Mouse (Mus musculus): ENCODE data around the gene Akap2. TPM values are rescaled to one million over a fixed set of nuclear protein-coding genes. Genes with fewer than 3 reads are reported as not detected.

The Akap2 gene
- total and polyA plus RNA-seq, 3 experiments, result 1.7 to 7.2 TPM; not detected in 1

GRCm38 (mm10) chr4:57672996-57673906 lies 44.2 kb upstream of the Akap2 start:
- Histone ChIP-seq H3K4me3 (ENCODE audit: control insufficient read depth in 1 of 2, insufficient read depth in 1 of 2, low read depth in 2 of 2, low read length in 2 of 2) (peak overlapping the region; percentile 18 to 25; a peak in 1 of 4 replicates), H3K4me1 (ENCODE audit: control insufficient read depth in 1 of 2, insufficient read depth in 2 of 2, low read length in 2 of 2) (no peaks in the 10 kb centered on the region), H3K27me3 (ENCODE audit: control insufficient read depth in 1 of 2, insufficient read depth in 2 of 2, low read length in 2 of 2) (no peaks in the 10 kb centered on the region), H3K79me2 (ENCODE audit: control insufficient read depth, insufficient read depth, low read length, poor library complexity) (no peaks in the 10 kb centered on the region), H3K27ac (ENCODE audit: control insufficient read depth, low read depth, low read length) (no peak overlapping the region), H3K36me3 (ENCODE audit: control insufficient read depth in 1 of 2, insufficient read depth in 2 of 2, low read length in 2 of 2) (no peaks in the 10 kb centered on the region), H3K9me3 (replicated peaks; ENCODE audit: insufficient read depth, low read length) (no peaks in the 10 kb centered on the region), H3K9ac (ENCODE audit: control insufficient read depth, low read depth, low read length, poor library complexity, severe bottlenecking) (no peak overlapping the region)
- 0 out of 2 replicates have a peak, but pooled peaks have one; percentile 23 for TF ChIP-seq MYC (IDR thresholded peaks at IDR 0.05; ENCODE audit: low read depth, low read length)
- TF ChIP-seq RAD21 (IDR thresholded peaks at IDR 0.05; ENCODE audit: low read depth, low read length), result peak; percentile 76
- TF ChIP-seq E2F4 (IDR thresholded peaks at IDR 0.05; ENCODE audit: borderline replicate concordance, low read depth, low read length), result no peak
- TF ChIP-seq USF1 (IDR thresholded peaks at IDR 0.05; ENCODE audit: low read depth, low read length), result no peak
- TF ChIP-seq CTCF (IDR thresholded peaks at IDR 0.05 in 2 of 3, conservative IDR thresholded peaks at IDR 0.05 in 1 of 3; ENCODE audit: control insufficient read depth in 1 of 3, insufficient read depth in 1 of 3, low read depth in 2 of 3, low read length in 3 of 3, poor library complexity in 1 of 3, severe bottlenecking in 1 of 3), result peak; percentile 86 to 94 (median 87)
- TF ChIP-seq ZC3H11A (IDR thresholded peaks at IDR 0.05; ENCODE audit: low read depth, low read length), result peak; percentile 87
- TF ChIP-seq SMC3 (IDR thresholded peaks at IDR 0.05; ENCODE audit: low read depth, low read length), result peak; percentile 93
- peak; percentile 82 for DNase-seq (ENCODE audit: low read depth, low spot score)

DNA sequence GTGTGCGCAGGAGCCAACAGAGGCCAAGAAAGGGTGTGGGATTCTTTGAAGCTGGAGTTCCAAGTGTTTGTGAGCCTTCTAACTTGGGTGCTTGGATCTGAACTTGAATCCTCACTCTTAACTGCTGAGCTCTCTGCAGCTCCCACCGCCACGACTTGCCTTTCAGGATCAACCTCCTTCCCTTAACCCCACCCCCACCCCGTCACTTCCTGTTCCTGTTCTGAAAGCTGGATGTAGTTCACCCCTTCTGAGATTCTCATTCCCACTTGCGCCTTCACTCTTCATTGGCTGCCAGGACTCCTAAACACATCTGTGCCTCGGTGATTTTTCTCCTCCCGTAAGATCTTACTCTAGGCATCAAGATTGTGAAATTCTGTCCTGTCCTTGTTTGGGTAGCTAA lies 43.1 kb upstream of the Akap2 start:
- TF ChIP-seq MAZ (IDR thresholded peaks at IDR 0.05; ENCODE audit: low read depth, low read length), result no peak
- TF ChIP-seq MYB (IDR thresholded peaks at IDR 0.05; ENCODE audit: low read depth, low read length), result no peak
- no peak for TF ChIP-seq USF1 (IDR thresholded peaks at IDR 0.05; ENCODE audit: low read depth, low read length)
- no peak for TF ChIP-seq TBP (IDR thresholded peaks at IDR 0.05; ENCODE audit: low read depth, low read length)
- no peak for TF ChIP-seq SIN3A (IDR thresholded peaks at IDR 0.05; ENCODE audit: low read length)
- no peak for TF ChIP-seq UBTF (IDR thresholded peaks at IDR 0.05; ENCODE audit: borderline replicate concordance, insufficient read depth, low read depth, low read length)
- TF ChIP-seq MEF2A (IDR thresholded peaks at IDR 0.05; ENCODE audit: extremely low read depth, insufficient replicate concordance, low read depth, low read length, poor library complexity, severe bottlenecking), result no peak
- TF ChIP-seq MYC (IDR thresholded peaks at IDR 0.05; ENCODE audit: low read depth, low read length), result no peak
- no peak overlapping the region for H3K9ac ChIP-seq (ENCODE audit: control insufficient read depth, low read depth, low read length, poor library complexity, severe bottlenecking)
- H3K4me3 ChIP-seq (ENCODE audit: control insufficient read depth in 1 of 2, insufficient read depth in 1 of 2, low read depth in 2 of 2, low read length in 2 of 2), result no peak overlapping the region
- no peaks in the 10 kb centered on the region for H3K79me2 ChIP-seq (ENCODE audit: control insufficient read depth, insufficient read depth, low read length, poor library complexity)
- peak; percentile 14 for DNase-seq (ENCODE audit: low read depth, low spot score)
- H3K9me3 ChIP-seq (replicated peaks; ENCODE audit: insufficient read depth, low read length), result no peaks in the 10 kb centered on the region
- H3K4me1 ChIP-seq (ENCODE audit: control insufficient read depth in 1 of 2, insufficient read depth in 2 of 2, low read length in 2 of 2), result no peaks in the 10 kb centered on the region
- no peak overlapping the region for H3K27ac ChIP-seq (ENCODE audit: control insufficient read depth, low read depth, low read length)
- H3K36me3 ChIP-seq (ENCODE audit: control insufficient read depth in 1 of 2, insufficient read depth in 2 of 2, low read length in 2 of 2), result no peaks in the 10 kb centered on the region
- H3K27me3 ChIP-seq (ENCODE audit: control insufficient read depth in 1 of 2, insufficient read depth in 2 of 2, low read length in 2 of 2), result 0 out of 4 replicates have a peak, but pooled peaks cover 0 to 1% of the 10 kb centered on the region in 2 experiments
